Mouse (Mus musculus) hindbrain, embryonic 10.5 days (tissue): ENCODE results near the gene Amz1. TPM values are rescaled to one million over a fixed set of nuclear protein-coding genes. Genes with fewer than 3 reads are reported as not detected.

Experiments
- DNase-seq: peaks from one replicate; pipeline ENCODE4 v3.0.0-alpha.2; 2017; ENCODE audit warnings: low spot score
- H3K27ac ChIP-seq: fragments of 300-500 bp; sonication (generic); 2 replicates; pipeline ENCODE4 v1.5.1; 2016; ENCODE audit warnings: mild to moderate bottlenecking, moderate library complexity
- H3K27me3 ChIP-seq: fragments of 300-500 bp; sonication (generic); 2 replicates; pipeline ENCODE4 v1.6.1; 2016; ENCODE audit warnings: mild to moderate bottlenecking; ENCODE audit not compliant: poor library complexity, insufficient read depth, severe bottlenecking
- H3K36me3 ChIP-seq: fragments of 300-500 bp; sonication (generic); 2 replicates; pipeline ENCODE4 v1.6.1; 2016; ENCODE audit warnings: mild to moderate bottlenecking, moderate library complexity
- H3K4me1 ChIP-seq: fragments of 300-500 bp; sonication (generic); replicated peaks from 2 replicates; pipeline ENCODE4 v1.6.1; 2016; ENCODE audit warnings: mild to moderate bottlenecking
- H3K4me3 ChIP-seq: fragments of 300-500 bp; sonication (generic); 2 replicates; pipeline ENCODE4 v1.5.1; 2016; ENCODE audit warnings: mild to moderate bottlenecking, moderate library complexity
- H3K9me3 ChIP-seq: fragments of 300-500 bp; sonication (generic); 2 replicates; pipeline ENCODE4 v1.6.1; 2016; ENCODE audit warnings: mild to moderate bottlenecking, moderate library complexity
- WGBS: fragments of 180-500 bp; shearing (Covaris S2); methylation state at CpG from one replicate; pipeline ENCODE4 v1.1.7; 2016; 5-methylcytosine and 5-hydroxymethylcytosine counted together
- polyA plus RNA-seq: library from polyadenylated mRNA; unstranded; fragments of >200 nt; fragmentation: Nextera tagmentation; extraction: Ambion mirVana; gene quantifications from 2 replicates; pipeline ENCODE4 v1.2.1, GENCODE M21; 2016

Gene Amz1
- polyA plus RNA-seq, 1 experiment from 2014 or later: 1.5 TPM

DNA sequence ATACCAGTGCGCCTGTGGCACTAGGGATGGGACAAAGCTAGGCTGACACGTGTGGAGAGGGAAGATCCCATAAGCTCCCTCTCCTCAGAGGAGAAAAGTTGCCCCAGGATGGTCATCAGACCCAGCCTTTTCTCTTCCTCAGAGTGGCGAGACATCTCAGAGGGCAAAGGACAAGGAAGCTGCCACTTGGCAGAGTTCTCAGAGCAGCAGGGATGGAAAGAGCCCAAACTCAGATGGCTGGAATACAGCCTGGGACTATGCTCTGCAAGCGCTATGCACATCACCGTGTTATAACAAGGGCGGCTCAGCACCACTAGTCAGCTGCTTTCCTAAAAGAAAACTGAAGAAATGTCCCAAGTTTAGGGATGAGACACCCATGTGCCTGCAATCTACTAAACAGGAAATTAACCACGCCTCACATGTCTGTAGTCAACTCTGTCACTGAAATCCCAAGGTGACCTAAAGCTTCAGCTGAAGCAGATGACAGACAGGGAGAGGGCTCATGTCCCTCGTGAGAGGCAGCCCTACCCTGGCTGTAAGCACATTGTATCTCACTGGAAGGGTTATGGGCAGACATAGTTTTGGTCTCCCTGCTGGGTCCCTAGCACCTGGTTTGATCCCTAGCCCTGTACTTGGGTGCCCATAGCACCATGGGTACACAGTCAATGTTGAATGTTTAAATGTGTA lies 58.1 kb downstream of the Amz1 start:
- H3K36me3 ChIP-seq: peaks cover 86% of the 10 kb centered on the region
- H3K4me3 ChIP-seq: no peak overlapping the region
- no peak overlapping the region for H3K27ac ChIP-seq
- WGBS: 90% methylated on average over 8 of the region's 8 CpGs
- peaks cover 4% of the 10 kb centered on the region; the same call in 1 of the 2 replicates for H3K4me1 ChIP-seq
- H3K9me3 ChIP-seq: no peaks in the 10 kb centered on the region
- no peaks in the 10 kb centered on the region for H3K27me3 ChIP-seq
- DNase-seq: no peak

DNA sequence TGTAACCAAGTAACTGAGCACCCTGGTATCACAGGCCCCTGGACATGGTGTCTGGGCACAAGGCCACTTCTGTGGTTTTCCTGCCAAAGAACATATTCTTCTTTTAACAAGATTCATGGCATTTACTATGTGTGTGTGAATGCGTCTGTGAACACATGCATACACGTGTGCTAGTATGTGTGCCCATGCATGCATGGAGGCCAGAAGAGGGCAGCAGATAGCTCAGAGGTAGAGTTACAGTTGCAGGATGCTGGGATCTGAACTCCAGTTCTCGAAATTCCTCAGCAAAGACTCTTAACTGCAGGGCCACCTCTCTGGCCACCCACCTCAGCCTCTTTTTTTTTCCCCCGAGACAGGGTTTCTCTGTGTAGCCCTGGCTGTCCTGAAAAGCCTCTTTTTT lies 59.6 kb downstream of the Amz1 start:
- H3K27ac ChIP-seq: no peak overlapping the region
- no peak overlapping the region for H3K4me3 ChIP-seq
- H3K4me1 ChIP-seq: peaks cover 4% of the 10 kb centered on the region; the same call in 1 of the 2 replicates
- H3K36me3 ChIP-seq: peaks cover 80% of the 10 kb centered on the region
- DNase-seq: no peak
- whole genome bisulfite sequencing: 96% methylated on average over 4 of the region's 4 CpGs
- H3K27me3 ChIP-seq: no peaks in the 10 kb centered on the region
- no peaks in the 10 kb centered on the region for H3K9me3 ChIP-seq

DNA sequence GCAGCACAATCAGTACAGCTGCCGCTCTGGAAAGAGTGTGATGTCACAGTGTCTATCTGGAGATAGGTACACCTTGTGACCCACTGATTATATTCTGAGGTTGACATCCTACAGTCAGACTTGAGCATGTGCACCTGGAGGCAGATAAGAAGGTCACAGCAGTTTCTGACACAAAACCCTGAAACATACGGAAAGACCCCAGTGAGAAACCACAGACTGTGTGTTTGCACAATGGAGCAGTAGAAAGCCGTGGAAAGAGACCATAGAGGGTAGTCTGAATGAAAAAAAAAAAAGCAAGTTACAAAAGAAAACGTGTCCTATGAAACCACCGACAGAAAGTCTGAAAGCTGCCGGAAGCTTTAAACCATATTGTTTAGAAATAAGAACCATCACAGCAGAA lies 60.4 kb downstream of the Amz1 start:
- Histone ChIP-seq H3K27ac (no peak overlapping the region), H3K4me1 (peaks cover 11% of the 10 kb centered on the region), H3K4me3 (no peak overlapping the region), H3K36me3 (peaks cover 79% of the 10 kb centered on the region), H3K9me3 (no peaks in the 10 kb centered on the region), H3K27me3 (no peaks in the 10 kb centered on the region)
- no peak for DNase-seq
- WGBS: 84% methylated on average over 6 of the region's 6 CpGs

DNA sequence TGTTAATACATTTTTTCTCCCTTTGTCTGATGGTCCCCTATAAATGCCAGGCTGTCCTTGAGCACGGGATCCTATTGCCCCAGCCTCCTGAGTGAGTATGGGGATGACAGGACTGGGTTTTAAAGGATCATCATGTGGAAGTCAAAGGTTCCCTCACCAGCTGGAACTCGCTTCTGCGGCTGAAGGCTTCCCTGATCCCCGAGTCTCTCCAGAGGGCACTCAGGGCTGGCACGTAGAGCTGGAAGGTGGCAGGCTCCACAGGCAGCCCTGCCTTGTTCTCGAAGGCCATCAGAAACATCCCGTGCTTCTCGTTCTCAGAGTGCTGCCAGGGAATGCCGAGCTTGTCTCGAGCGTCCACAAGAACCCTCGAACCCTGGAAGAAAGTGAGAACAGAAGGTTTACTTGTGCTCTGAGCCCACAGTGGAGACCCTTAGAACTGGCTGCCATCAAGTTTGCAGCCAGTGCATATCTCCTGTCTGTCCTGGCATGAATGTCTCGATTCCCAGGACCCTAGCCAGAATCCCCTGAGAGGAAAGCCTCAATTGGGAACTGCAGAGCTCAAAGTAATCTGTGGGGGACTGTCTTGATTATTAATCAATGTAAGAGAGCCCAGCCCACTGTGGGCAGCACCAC lies 61.4 kb downstream of the Amz1 start:
- H3K36me3 ChIP-seq: peaks cover 69% of the 10 kb centered on the region
- no peaks in the 10 kb centered on the region for H3K27me3 ChIP-seq
- H3K9me3 ChIP-seq: no peaks in the 10 kb centered on the region
- H3K4me1 ChIP-seq: peaks cover 21% of the 10 kb centered on the region
- no peak overlapping the region for H3K4me3 ChIP-seq
- no peak overlapping the region for H3K27ac ChIP-seq
- no peak for DNase-seq
- 93% methylated on average over 13 of the region's 13 CpGs for WGBS

DNA sequence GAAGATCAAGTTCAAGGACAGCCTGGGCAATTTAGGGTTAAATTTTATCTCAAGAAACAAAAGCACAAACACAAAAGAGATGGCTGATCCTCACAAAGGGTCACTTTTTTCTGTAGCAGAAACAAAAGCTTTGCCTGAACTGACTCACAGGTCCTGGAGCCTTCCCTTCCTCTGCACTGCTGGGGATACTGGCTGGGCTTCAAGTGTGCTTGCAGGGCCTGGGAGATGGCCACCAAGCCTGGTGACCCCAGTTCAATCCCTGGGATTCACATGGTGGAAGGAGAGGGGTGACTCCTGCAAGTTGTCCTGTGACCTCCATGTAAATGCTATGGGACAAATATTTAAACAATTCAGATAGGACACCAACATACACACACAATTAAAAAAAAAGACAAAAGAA lies 65.6 kb downstream of the Amz1 start:
- H3K36me3 ChIP-seq: peaks cover 27% of the 10 kb centered on the region
- H3K9me3 ChIP-seq: no peaks in the 10 kb centered on the region
- no peak for DNase-seq
- no peak overlapping the region for H3K4me3 ChIP-seq
- H3K27me3 ChIP-seq: no peaks in the 10 kb centered on the region
- H3K4me1 ChIP-seq: peaks cover 50% of the 10 kb centered on the region
- 0 out of 2 replicates have a peak overlapping the region, but pooled peaks have one; percentile 47 for H3K27ac ChIP-seq

DNA sequence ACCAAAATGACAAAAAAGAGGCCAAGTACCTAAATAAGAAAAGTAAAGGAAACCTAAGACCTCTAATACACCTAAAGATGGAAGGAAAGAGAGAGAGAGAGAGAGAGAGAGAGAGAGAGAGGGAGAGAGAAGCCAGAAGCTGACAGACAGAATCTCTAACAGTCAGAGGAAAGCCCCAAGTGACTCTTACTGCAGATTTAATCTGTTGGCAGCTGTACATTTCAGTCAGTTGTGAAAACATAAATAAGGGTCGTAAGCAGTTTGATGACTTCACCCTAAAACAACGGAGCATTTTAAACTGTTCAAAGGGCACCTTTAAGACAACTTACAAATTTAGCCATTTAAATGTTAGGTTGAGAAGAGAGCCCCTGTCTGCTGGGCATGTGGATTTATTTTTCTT lies 66.5 kb downstream of the Amz1 start:
- DNase-seq: no peak
- Histone ChIP-seq H3K9me3 (no peaks in the 10 kb centered on the region), H3K27me3 (no peaks in the 10 kb centered on the region), H3K4me1 (peaks cover 58% of the 10 kb centered on the region), H3K27ac (peak overlapping the region; percentile 89), H3K4me3 (no peak overlapping the region), H3K36me3 (peaks cover 19% of the 10 kb centered on the region)
- 82% methylated on average over 2 of the region's 2 CpGs for WGBS

DNA sequence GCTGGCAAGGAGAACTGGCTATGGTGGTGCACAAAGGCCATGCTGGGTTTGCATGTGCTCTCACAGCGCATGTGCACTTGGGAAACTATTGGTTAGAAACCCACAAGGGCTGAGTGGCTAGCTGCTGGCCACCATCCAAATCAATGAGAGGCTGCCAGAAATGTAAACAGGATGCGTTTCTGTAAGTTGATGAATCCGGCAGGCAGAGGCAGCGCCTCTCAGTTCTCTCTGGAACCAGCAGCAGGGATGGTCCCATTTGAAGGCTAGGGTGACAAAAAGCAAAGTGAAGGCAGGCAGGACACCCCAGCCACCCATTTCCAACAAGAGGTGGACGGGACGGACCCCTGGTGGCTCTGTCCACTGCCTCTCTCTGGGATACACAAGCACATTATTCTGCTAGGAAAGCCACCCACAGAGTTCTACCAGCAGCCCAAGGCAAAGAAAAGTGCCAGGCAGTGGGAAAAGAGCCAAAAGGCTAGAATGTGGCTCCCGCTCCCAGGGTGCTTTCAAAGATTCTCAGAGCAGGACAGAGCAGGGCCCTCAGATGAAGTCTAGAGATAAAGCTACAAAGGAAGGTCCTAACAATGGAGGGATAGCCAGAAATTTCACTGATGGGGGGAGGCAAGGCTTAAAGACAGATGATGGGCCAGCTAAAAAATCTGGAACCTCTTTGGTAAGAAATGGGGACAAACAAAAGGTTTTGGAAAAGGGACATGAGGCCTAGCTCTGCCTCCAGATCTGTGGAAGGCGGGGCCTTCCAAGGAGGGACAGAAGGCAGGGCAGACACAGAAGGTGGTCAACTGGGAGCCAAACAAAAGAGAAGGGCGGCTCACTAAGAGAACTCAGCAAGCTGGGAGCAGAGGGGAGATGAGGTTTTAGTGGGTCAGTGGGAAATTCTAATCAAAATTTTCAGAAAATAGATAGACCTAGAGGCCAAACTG lies 67.3 kb downstream of the Amz1 start:
- Histone ChIP-seq H3K36me3 (peaks cover 13% of the 10 kb centered on the region; the same call in 1 of the 2 replicates), H3K4me1 (peaks cover 59% of the 10 kb centered on the region), H3K4me3 (no peak overlapping the region; the same call in 1 of the 2 replicates), H3K27ac (peak overlapping the region; percentile 89), H3K9me3 (no peaks in the 10 kb centered on the region), H3K27me3 (no peaks in the 10 kb centered on the region)
- peak; percentile 32 for DNase-seq
- 50% methylated on average over 9 of the region's 9 CpGs for WGBS

DNA sequence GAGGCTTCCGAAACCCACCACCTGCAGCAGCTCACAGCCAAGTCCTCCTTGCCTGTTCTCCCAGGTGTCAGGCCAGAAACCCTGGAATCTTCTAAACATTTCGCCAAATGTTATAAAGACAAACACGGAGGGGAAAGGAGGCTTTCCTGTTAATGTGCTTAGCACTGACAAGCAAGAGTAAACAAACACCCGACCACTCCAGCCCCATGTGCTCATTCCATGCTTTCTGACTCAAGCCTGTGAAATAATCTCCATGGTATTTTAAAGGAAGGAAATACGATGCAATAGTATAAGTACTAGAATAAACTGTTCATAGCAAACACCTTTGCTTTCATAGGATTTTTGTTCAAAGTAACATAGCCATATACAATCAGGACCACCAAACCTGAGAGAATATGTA lies 68.3 kb downstream of the Amz1 start:
- DNase-seq: no peak
- Histone ChIP-seq H3K9me3 (no peaks in the 10 kb centered on the region), H3K36me3 (peaks cover 13% of the 10 kb centered on the region; the same call in 1 of the 2 replicates), H3K27ac (peak overlapping the region; percentile 89), H3K27me3 (no peaks in the 10 kb centered on the region), H3K4me1 (peaks cover 61% of the 10 kb centered on the region), H3K4me3 (no peak overlapping the region)
- WGBS: 62% methylated on average over 5 of the region's 5 CpGs

DNA sequence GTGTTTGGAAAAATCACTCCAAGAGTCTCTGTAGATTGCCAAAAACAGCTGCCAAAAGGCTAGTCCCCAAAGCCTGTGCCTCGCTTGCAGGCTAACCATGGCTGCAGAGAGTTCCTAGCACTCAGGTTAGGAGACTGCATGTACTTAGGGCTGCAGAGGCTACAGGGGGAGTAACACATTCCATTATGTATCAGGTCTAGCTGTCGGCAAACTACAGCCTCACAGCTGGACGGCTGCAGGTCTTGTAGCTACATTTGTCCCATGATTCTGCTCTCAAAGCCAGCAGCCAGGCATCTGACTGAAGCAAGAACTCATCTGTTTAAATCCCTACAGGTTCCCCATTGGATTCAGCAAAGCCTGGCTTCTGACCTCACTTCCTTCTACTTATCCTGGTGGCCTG lies 70.8 kb downstream of the Amz1 start:
- H3K27me3 ChIP-seq: no peaks in the 10 kb centered on the region
- peaks cover 64% of the 10 kb centered on the region for H3K4me1 ChIP-seq
- 56% methylated on average over 3 of the region's 3 CpGs for WGBS

DNA sequence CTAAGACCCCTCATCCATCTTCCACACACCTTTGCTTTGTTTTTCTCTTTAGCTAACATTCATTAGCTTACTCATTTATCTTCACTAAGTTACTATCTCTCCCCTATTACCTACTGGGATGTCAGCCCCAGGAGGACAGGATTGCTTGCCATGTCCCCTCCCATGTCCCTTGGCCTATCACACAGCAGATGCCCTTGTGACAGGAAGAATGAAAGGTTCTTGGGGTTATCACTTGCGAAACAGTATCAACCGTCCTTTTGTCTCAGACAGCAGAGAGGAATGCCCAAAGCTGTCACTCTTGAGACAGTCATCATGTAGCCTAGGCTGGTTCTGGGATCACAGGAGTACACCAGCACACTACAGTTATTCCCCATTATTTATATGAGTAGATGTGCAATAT lies 71.2 kb downstream of the Amz1 start:
- no peak for DNase-seq
- Histone ChIP-seq H3K27me3 (no peaks in the 10 kb centered on the region), H3K27ac (0 out of 2 replicates have a peak overlapping the region, but pooled peaks have one; percentile 13), H3K9me3 (no peaks in the 10 kb centered on the region), H3K36me3 (no peaks in the 10 kb centered on the region; the same call in 1 of the 2 replicates), H3K4me3 (no peak overlapping the region), H3K4me1 (peaks cover 59% of the 10 kb centered on the region)
- WGBS: 51% methylated on average over 2 of the region's 2 CpGs

More for the DNA sequence above, 70.8 kb downstream of the Amz1 start:
- no peak for DNase-seq
- Histone ChIP-seq H3K9me3 (no peaks in the 10 kb centered on the region), H3K4me3 (no peak overlapping the region), H3K27ac (0 out of 2 replicates have a peak overlapping the region, but pooled peaks have one; percentile 13), H3K36me3 (no peaks in the 10 kb centered on the region)

DNA sequence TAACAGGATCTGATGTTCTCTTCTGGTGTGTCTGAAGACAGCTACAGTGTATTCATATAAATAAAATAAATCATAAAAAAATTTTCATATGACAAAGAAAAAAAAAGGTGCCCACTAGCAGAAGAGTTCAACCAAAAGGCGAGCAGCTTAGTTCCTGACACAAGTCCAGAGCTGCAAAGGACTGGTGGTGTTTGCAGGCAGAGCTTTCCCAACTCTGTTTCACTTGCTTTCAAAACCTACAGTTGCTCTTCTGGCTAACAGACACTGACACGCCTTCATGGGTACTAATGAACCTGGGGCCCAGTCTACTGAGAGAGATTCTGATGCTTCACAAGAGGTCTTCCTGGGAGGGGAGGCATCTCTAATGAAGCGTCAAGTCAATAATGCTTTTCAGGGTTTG lies 72.1 kb downstream of the Amz1 start:
- no peak for DNase-seq
- Histone ChIP-seq H3K9me3 (no peaks in the 10 kb centered on the region), H3K4me1 (peaks cover 51% of the 10 kb centered on the region), H3K36me3 (no peaks in the 10 kb centered on the region; the same call in 1 of the 2 replicates), H3K4me3 (no peak overlapping the region), H3K27ac (no peak overlapping the region), H3K27me3 (no peaks in the 10 kb centered on the region)
- WGBS: 80% methylated on average over 3 of the region's 3 CpGs

DNA sequence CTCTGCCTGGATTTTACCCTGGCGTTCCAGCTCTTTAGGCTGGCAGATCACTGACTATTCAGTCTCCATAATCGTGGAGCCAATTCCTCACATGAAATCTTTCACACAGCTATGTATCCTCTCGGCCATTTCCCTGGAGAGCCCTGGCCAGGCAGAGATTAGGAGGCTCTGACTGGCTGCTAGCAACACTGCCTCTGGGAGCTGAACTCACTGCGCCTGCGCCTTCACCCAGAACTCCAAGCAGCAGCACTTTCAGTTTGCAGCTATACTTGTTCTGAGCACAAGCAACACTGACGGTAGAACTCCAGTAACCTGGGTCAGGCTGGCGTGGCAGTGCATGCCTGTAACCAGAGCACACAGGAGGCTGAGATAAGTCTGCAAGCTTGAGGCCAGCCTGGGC lies 74.2 kb downstream of the Amz1 start:
- Histone ChIP-seq H3K9me3 (no peaks in the 10 kb centered on the region), H3K36me3 (no peaks in the 10 kb centered on the region; the same call in 1 of the 2 replicates), H3K27me3 (no peaks in the 10 kb centered on the region), H3K4me1 (peaks cover 31% of the 10 kb centered on the region), H3K4me3 (no peak overlapping the region), H3K27ac (0 out of 2 replicates have a peak overlapping the region, but pooled peaks have one; percentile 2)
- DNase-seq: no peak
- WGBS: 90% methylated on average over 7 of the region's 7 CpGs
